Mouse (Mus musculus) kidney, adult 11 months (tissue): ENCODE measurements at regions not wholly inside any gene's neighbourhood (a gene's known extent, or its start where the extent isn't known, plus 50 kb on each side); places are given as distances from the start of the nearest gene placed in this dataset.

Experiments
- DNase-seq: peaks from one replicate; pipeline ENCODE4 v3.0.0; 2022

- DNase-seq: peak; percentile 69
These were observed 59.4 kb downstream of the 1700001O22Rik start for GRCm38 (mm10) chr2:30743976-30744620.

- DNase-seq: peak; percentile 47
These were observed 60.1 kb downstream of the 1700001O22Rik start for GRCm38 (mm10) chr2:30743265-30743846.

- DNase-seq: no peak
These were observed 62.0 kb downstream of the 1700001O22Rik start for GRCm38 (mm10) chr2:30741450-30741849.

- DNase-seq: peak; percentile 71
These were observed 65.7 kb downstream of the 1700001O22Rik start for GRCm38 (mm10) chr2:30737759-30738158.

GRCm38 (mm10) chr2:30736705-30737104 lies 66.8 kb downstream of the 1700001O22Rik start:
- DNase-seq: no peak

GRCm38 (mm10) chr2:30736236-30736635 lies 67.2 kb downstream of the 1700001O22Rik start:
- no peak for DNase-seq

- DNase-seq: no peak
These were observed 69.6 kb downstream of the 1700001O22Rik start for GRCm38 (mm10) chr2:30733853-30734252.

- DNase-seq: no peak
These were observed 71.6 kb downstream of the 1700001O22Rik start for GRCm38 (mm10) chr2:30731832-30732231.

- no peak for DNase-seq
These were observed 75.5 kb downstream of the 1700001O22Rik start for GRCm38 (mm10) chr2:30727948-30728347.

GRCm38 (mm10) chr2:30725601-30726489 lies 77.6 kb downstream of the 1700001O22Rik start:
- DNase-seq: no peak

GRCm38 (mm10) chr2:30725186-30725585 lies 78.3 kb downstream of the 1700001O22Rik start:
- DNase-seq: peak; percentile 85

GRCm38 (mm10) chr2:30724521-30724920 lies 78.9 kb downstream of the 1700001O22Rik start:
- DNase-seq: no peak

- DNase-seq: no peak
These were observed 80.3 kb downstream of the 1700001O22Rik start for GRCm38 (mm10) chr2:30723059-30723587.

GRCm38 (mm10) chr2:30722263-30723050 lies 81.0 kb downstream of the 1700001O22Rik start:
- DNase-seq: peak; percentile 46

- peak; percentile 42 for DNase-seq
These were observed 81.8 kb downstream of the 1700001O22Rik start for GRCm38 (mm10) chr2:30721473-30722262.

GRCm38 (mm10) chr2:30721048-30721461 lies 82.4 kb downstream of the 1700001O22Rik start:
- no peak for DNase-seq

GRCm38 (mm10) chr2:30720291-30720690 lies 83.2 kb downstream of the 1700001O22Rik start:
- DNase-seq: no peak

GRCm38 (mm10) chr2:30719611-30720290 lies 83.7 kb downstream of the 1700001O22Rik start:
- DNase-seq: peak; percentile 51

- DNase-seq: peak; percentile 93
These were observed 84.6 kb downstream of the 1700001O22Rik start for GRCm38 (mm10) chr2:30718741-30719381.

GRCm38 (mm10) chr2:30718329-30718675 lies 85.2 kb downstream of the 1700001O22Rik start:
- peak; percentile 92 for DNase-seq
